Mouse (Mus musculus): ENCODE measurements at regions not wholly inside any gene's neighbourhood (a gene's known extent, or its start where the extent isn't known, plus 50 kb on each side); places are given as distances from the start of the nearest gene placed in this dataset.

- no peak for DNase-seq (ENCODE audit: low spot score in 2 of 2)
- intact Hi-C loops (cut with DNase I) = no loop called here
These were observed 233.8 kb upstream of the Ncam1 start for GRCm38 (mm10) chr9:50032322-50033158.

- no peak for DNase-seq (ENCODE audit: low spot score in 2 of 2)
- intact Hi-C loops (cut with DNase I) = no loop called here
These were observed 232.6 kb upstream of the Ncam1 start for GRCm38 (mm10) chr9:50031318-50031717.

DNA sequence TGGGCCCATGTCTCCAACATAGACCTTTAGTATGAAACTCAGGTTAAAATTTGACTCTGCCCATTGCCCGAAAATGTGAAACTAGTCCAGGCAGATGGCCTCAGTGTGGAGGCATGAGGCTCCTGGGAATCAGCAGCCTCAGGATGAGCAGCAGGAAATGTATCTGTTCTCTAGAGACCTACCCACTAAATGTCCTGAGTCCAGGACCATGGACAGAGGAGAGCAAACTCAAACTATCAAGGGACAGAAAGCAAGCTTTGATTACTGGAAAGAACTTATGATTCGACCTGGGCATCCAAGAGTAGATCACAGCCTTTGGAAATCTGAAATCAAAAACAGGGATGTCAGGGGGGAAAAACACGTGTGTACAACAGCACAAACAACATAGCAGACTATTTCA is 230.3 kb upstream of the Ncam1 start:
- intact Hi-C loops (cut with DNase I) = no loop called here

GRCm38 (mm10) chr9:50028573-50028972 is 229.8 kb upstream of the Ncam1 start:
- intact Hi-C loops (cut with DNase I) = no loop called here

More for the DNA sequence above, 230.3 kb upstream of the Ncam1 start:
- no peak for DNase-seq (ENCODE audit: low spot score in 2 of 2)

GRCm38 (mm10) chr9:50024820-50025219 is 226.1 kb upstream of the Ncam1 start:
- intact Hi-C loops (cut with DNase I) = no loop called here

More at GRCm38 (mm10) chr9:50028573-50028972, 229.8 kb upstream of the Ncam1 start:
- DNase-seq (ENCODE audit: low spot score in 2 of 2) = no peak

DNA sequence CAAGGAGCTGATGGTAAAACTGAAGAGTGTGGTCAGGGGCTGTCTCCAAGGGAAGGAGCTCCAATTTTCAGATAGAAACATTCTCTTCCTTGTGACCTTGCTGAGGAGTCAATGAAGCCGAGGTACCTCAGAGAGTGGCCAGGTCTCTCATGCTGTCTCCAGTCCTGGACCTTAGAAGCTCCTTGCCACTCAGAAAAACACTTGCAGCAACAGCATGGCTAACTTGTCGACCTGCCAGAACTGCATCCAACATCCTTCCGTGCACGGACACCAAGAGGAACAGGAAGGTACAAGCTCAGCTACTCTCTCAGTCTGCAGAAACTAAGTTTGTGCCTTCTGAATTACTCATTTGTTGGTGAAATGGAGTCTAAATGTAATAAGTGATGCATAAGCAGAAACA is 214.9 kb upstream of the Ncam1 start:
- no peak for DNase-seq (ENCODE audit: low spot score in 2 of 2)
- intact Hi-C loops (cut with DNase I) = no loop called here

More at GRCm38 (mm10) chr9:50024820-50025219, 226.1 kb upstream of the Ncam1 start:
- DNase-seq (ENCODE audit: low spot score in 2 of 2) = no peak

DNA sequence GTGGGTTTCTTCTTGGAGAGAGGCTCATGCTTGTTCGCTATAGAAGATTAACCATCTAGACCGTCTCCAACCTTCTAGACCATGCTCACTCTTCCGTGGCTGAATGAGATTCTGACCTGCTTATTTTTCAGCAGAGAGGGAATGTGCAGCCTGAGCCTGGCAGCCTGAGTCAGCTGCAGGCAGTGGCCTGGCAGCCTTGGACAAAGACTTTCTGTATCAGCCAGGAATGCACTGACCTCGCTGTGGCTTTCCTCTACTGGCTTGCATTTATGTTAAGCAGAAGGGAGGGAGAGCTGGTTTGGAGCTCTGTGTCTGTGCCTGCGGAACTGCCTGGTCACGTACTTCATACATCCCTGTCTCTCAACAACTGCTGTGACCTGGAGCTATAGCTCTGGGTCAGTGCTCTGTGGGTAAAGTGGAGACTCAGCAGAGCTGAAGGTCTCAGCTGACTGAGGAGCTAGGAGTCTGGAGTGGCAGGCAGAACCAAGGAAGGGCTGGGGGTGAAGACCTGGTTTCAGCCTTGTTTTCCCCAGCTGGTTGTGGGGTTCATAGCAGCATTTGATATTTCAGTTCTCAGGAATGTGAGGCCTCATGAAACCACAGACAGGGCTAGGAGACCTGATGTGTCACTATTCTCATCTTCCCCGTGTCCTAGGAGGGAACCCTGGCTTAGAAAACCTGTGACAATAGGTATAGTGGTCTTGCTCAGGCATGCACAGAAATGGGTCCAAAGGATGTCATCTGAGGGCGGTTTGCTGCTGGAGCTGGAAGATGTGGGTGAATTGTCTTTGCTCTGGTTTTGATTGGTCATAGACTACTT is 207.2 kb upstream of the Ncam1 start:
- intact Hi-C loops (cut with DNase I) = no loop called here
- DNase-seq (ENCODE audit: low spot score in 2 of 2) = no peak

DNA sequence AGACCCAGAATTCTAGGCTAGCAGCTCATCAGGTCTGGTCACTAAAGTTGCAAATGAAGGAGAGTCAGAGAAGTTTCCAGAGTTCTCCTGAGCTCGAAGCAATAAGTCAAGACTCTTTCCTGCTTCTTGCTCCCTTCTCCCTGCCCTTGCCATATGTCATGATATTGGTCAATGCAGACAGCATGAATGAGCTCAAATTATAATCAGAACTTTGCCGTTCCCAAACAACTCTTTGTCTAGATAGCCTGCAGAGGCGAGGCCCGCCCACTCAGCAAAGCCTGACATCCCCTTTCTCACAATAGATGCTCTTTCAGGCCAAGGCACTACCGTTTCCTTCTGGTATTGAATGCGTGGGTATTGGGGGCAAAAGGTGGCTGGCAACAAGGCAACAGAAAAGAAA is 204.0 kb upstream of the Ncam1 start:
- intact Hi-C loops (cut with DNase I) = no loop called here
- DNase-seq (ENCODE audit: low spot score in 2 of 2) = no peak

- intact Hi-C loops (cut with DNase I) = no loop called here
- peak; percentile 9 to 16 for DNase-seq (ENCODE audit: low spot score in 2 of 2)
These were observed 202.0 kb upstream of the Ncam1 start for GRCm38 (mm10) chr9:50000497-50001404.

GRCm38 (mm10) chr9:49999970-50000369 is 201.2 kb upstream of the Ncam1 start:
- intact Hi-C loops (cut with DNase I) = no loop called here
- no peak for DNase-seq (ENCODE audit: low spot score in 2 of 2)

- intact Hi-C loops (cut with DNase I) = no loop called here
- no peak for DNase-seq (ENCODE audit: low spot score in 2 of 2)
These were observed 199.4 kb upstream of the Ncam1 start for GRCm38 (mm10) chr9:49998101-49998500.

DNA sequence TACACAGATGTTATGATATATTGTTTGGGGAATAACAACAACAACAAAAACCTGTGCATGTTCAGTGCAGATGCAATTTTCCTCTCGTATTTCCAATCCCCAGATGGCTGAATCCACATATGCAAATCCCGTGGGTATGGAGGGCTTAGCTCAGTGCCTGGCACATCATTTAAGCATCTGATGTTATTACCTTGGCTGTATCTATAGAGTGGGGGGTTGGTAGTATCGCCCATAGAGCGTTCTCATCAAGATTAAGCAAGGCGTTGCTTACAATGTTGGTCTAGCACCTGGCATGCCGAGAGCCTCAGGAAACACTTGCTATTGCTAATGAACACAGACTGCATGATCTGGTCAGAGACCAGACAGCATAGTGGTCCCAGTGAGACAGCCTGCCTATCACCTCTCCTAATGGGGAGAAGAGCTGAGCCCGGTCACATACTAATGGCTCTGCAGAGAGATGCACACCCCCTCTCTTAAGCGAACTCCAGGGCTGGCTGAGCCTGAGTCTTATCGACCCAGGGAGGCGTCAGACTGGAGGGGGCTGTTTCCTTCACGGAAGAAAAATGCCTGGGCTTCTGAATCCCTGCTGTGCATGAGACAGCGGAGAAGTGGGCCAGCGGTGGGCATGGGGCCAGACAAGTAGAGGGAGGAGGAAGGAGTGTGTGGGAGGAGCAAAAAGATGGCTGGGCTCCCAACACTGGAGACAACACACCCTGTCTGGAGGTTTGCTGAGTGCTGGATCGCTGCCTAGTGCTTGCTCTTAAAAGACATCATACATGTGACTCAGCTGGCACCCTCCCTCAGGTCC is 190.9 kb upstream of the Ncam1 start:
- DNase-seq (ENCODE audit: low spot score in 2 of 2) = peak; percentile 89 to 91
- intact Hi-C loops (cut with DNase I) = no loop called here

DNA sequence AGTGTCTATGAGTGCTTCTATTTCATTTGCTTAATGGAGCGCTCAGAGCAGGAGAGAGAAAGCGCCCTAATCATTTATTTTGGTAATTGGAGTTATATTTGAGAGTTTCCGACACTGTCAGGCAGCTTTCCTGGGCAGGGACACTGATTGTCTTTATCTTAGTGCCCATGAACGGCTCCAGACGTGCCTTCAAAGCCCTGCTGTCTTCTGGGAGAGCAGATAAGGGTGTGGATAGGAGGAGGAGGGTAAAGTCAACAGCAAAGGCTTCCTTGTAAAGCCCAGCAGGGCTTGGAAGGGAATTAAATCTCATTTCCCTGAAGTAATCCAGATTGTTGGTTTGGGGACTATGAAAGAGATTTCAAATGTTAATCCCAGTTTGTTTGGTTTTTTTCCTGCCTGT is 189.3 kb upstream of the Ncam1 start:
- intact Hi-C loops (cut with DNase I) = no loop called here
- no peak for DNase-seq (ENCODE audit: low spot score in 2 of 2)

GRCm38 (mm10) chr9:49987481-49987880 is 188.8 kb upstream of the Ncam1 start:
- no peak for DNase-seq (ENCODE audit: low spot score in 2 of 2)
- intact Hi-C loops (cut with DNase I) = no loop called here

GRCm38 (mm10) chr9:49980344-49981207 is 181.9 kb upstream of the Ncam1 start:
- intact Hi-C loops (cut with DNase I) = loop anchor here (5.0 kb wide), 1 partner anchor 183 kb away; the partner anchor contains the start of gene Ncam1

GRCm38 (mm10) chr9:49975938-49976671 is 177.4 kb upstream of the Ncam1 start:
- intact Hi-C loops (cut with DNase I) = no loop called here

More at GRCm38 (mm10) chr9:49980344-49981207, 181.9 kb upstream of the Ncam1 start:
- DNase-seq (ENCODE audit: low spot score in 2 of 2) = peak; percentile 81 to 84

GRCm38 (mm10) chr9:49973974-49974495 is 175.3 kb upstream of the Ncam1 start:
- intact Hi-C loops (cut with DNase I) = no loop called here
- no peak for DNase-seq (ENCODE audit: low spot score in 2 of 2)

More at GRCm38 (mm10) chr9:49975938-49976671, 177.4 kb upstream of the Ncam1 start:
- DNase-seq (ENCODE audit: low spot score in 2 of 2) = peak; percentile 60 to 65
